Mouse (Mus musculus) WW6 (cell line): ENCODE measurements around the gene Inpp4b.

Source experiments
- DNase-seq: peaks from one replicate; pipeline ENCODE4 v3.0.0-alpha.2; 2013; ENCODE audit warnings: low read depth, low spot score

Inpp4b gene

DNA sequence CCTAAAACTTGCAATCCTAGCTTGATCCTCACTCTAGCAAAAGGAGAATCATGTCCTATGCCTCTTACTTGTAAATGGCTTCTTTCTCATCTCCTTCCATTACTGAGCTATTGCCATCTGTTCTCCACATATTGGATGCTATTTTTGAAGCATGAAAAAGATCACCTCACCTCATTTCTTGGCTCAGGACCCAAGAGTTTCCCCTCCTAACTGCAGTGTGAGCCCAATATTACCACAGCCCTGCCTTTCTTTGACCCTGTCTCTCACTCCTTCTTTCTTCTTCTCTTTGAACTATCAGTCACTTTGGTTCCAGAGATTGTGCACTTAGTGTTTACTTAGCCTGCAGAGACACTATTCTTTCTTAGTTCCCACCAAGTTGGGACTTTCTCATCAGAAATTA lies 489.1 kb downstream of the Inpp4b start:
- DNase-seq: no peak

DNA sequence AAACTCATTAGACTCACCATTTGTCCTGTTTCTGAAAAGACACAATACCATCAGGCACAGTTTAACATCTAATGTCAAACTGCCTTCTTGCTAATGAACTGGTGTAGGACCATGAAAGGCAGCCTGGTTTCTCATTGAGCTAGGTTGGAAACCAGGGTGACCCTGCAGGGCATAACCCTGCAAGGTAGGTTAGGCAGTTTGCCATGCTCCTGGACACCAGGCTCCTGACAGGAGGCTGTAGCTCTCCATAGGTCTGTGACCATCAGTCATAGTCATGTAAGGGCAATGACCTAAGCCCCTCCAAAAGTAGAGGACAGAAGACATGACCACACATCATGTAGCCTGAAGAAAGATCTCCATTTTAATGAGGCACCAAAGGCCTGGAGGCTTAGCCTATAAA lies 491.5 kb downstream of the Inpp4b start:
- no peak for DNase-seq

DNA sequence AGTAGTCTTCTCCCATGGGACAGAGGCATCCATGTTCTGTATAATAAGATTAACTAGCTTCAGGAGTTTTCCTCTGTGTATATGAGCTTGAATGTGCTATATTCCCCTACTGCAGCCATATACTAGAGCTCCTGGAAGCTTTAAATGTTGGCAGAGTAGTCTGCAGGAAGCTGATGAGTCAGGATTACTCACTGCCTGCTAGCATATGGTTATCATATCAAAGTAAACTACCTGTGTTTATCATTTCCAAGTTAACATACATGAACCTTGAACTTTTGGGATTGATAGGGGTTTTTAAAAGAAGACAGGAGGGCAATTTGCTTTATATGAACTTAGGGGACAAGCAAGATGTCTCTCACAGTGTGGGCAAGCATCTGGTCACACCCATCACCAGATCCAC lies 498.2 kb downstream of the Inpp4b start:
- no peak for DNase-seq

DNA sequence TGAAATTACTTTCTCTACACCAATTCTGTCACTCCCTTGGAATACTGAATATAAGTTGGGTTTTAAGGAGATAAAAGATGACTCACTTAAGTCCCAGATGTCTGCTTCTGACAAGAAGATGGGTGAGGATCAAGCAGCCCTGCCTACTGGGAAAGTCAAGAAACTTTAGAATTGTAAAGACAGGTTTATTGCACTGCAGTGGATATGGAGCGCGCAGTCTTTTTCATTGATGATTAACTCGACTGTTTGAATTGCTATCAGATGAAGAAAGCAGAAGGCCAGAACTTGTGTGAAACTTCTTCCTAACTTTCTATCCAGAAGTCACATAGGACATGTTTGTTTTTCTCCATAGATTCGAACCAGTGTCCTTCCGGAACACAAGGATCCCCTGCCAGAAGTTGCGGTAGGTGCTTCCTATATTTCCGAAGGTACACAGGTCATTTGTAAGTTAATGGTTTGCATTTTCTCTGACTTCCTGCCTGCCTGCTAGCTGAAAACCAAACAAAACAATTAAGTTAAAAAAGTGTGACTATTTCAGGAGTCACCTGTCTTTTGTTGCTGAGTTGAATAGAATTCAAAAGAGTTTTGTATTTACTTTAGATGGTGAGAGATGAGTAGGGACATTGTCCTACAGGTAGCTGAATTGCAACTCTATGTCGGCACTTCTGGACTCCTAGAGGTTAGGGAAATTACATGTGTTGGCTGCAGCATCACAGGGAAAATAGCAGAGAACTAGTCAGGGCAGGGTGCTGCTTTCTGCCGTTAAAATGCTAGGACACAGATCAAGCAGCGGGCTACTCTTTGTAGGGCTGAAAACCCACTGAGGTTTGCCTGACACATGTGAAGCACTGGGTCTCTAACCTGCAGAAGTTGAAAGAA lies 502.0 kb downstream of the Inpp4b start:
- DNase-seq: no peak

DNA sequence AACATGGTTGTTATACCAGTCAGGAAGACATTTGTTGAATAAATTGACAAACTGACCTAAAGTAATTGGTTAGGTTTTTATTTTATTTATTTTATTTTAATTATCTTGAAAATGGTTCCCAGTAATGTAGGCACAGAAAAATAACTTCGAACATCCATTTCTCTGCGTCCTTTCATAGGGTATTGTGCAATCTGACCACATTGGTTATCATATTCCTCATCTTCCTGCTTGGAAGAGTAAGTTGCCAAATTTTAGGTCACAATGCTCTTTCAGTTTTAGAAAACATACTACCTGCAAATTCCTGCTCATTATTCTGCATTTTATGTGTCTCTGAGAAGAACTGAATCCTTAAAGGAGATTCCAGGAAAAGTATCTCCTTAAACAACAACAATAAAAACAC lies 505.6 kb downstream of the Inpp4b start:
- DNase-seq: no peak

DNA sequence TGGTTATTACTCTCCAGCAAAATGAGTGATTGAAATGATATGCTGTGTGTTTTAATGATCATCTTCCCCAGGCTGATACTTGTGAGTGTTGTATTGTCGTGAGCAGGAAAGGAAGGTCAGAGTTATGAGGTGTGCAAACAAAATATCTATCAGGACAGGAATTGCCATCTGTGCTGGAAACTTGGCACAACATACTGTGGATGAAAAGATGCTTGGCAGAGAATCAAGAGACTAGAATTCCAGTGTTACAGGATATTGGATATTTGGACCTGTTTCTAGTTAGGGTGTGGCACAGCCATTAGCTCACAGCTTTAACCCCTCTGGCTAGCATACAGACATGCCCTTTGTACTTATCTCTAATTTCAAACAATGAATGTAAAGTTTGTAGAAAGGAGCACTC lies 507.6 kb downstream of the Inpp4b start:
- DNase-seq: no peak

DNA sequence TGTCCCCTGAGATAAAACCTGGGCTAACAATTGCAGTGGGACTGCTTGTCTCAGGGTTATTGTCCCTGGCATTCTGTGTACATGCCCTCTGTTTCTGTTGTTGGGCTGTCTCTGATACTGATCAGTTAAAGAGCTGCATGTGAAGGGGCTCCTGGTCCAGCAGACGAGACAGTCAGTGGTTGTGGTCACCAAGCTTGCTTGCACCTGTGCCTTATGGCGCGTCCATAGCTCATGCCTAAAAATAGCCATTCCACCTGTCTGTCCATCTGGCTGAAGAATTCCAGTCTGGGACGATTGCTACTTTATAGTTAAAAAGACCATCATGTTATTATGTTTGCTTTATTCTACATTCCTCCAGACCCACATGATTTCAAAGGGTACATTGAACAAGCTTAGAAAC lies 510.8 kb downstream of the Inpp4b start:
- DNase-seq: no peak

DNA sequence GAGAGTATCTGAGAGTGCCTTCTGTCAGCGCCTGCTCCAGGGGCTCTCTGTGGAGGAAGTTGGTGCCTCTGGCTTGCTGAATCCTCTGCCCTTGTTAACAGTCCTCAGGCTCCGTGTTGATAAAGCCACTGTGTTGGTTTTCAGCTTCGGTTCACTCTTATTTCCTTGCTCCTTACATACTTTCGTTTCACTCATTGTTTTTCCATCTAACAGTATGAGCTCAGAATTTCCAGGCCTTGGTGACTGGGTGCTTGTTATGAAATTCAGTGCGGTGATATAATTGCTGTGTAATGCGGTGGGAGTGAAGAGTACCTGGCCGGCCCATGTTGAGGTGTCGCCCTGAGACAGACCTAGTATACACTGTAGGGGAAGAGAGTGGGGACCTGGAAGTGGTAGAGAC lies 512.2 kb downstream of the Inpp4b start:
- DNase-seq: no peak

DNA sequence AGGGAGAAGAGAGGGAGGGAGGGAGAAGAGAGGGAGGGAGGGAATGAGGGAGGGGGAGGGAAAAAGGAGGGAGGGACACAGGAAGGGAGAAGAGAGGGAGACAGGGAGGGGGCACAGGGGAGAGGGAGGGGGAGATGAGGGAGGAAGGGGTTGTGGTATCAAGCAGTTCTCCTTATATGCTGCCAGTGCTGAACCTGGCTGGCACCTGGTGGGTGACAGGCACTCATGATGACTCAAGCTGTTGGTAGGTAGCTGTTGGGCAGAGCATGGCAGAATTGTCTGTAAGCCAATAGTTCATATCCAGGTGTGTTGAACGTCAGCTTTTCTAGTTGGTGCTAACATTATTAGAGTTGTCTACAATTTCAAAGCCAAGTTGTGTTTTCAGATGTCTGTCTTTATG lies 512.7 kb downstream of the Inpp4b start:
- DNase-seq: no peak

DNA sequence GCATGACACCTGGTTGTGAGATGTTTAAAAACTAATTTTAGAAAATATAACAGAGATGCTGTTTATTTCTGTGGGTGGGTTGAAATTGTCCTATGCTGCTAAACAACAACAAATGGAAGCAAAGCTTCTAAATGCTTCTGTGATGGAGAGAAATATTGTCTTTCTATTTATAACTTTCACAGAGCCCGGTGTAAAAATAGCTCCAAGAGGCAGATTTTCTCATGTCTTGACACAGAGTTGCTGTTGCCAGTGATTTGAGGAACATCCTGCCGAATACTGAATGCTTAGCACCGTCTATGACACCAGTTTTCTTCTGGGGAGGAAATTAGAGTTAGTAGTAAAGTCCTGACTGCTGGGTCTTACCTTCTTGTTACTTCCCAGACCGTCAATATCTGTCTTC lies 513.8 kb downstream of the Inpp4b start:
- no peak for DNase-seq

DNA sequence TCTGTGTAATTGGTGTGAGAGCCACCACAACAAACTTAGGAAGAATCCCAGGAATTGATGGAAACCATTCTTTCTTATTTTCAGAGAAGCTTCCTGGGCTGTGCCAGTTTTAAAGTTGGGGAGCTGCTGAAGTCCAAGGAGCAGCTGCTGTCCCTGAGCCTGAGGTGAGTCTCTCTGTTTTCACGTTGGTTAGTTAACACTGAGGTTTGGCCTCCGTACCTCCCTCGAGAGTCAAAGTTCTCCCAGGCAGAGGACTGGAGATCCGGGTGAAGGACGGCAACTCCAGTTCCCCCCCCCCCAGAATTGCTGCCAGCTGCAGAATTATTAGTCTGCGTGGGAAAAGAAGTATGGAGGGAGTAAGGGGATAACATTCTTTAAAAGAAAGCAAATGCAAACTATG lies 514.3 kb downstream of the Inpp4b start:
- no peak for DNase-seq

DNA sequence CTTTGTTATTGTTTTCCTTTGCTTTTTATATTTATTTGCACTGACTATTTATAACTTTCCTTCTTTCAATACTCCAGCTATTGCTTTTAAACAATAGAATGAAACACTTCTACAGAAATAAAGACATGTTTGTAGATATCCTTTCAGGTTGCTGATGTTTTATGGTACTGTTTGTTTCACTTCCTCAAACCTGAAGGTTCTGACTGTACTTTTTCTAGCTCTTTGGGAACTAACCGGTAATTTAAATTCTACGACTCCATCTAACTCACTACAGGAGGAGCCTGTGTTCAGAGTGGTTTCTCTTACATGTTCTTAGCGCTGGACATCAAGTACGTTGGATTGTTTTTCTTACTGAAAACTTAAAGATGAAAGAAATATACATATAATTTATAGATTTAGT lies 516.0 kb downstream of the Inpp4b start:
- DNase-seq: no peak

DNA sequence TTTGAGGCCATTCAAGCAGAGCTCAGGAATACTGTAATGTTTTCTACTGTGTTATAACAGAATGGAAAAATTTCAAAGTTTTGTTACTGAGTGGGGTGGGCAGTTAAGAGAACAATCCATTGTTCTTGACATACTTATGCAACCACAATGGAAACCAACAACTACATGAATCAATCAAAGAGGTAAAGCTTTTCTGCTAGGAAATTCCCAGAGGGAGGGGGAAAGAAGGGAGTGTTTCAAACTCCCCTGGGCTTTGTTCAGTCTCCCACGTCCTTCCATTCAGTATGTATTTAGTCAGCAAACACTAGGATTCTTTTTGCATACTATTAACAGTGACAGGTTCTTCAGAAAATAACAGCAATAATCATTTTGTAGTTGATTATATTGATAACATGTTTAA lies 517.4 kb downstream of the Inpp4b start:
- DNase-seq: no peak

DNA sequence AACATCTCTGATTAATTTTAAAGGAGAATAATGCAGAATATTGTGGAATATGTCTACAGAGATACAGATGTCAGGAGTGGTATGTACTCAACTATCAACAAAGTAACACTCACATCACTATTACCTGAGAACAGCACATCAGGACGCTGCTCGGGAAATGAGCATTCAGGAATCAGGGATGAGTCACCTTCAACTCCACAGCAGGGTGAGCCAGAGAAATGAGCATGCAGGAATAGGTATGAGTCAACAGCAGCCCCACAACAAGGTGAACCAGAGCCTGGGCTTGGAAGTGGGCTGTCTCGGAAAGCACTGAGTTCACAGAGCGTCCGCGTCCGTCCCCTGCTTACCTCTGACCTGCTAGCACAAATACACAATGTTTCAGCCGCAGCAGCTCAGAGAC lies 519.0 kb downstream of the Inpp4b start:
- DNase-seq: no peak

DNA sequence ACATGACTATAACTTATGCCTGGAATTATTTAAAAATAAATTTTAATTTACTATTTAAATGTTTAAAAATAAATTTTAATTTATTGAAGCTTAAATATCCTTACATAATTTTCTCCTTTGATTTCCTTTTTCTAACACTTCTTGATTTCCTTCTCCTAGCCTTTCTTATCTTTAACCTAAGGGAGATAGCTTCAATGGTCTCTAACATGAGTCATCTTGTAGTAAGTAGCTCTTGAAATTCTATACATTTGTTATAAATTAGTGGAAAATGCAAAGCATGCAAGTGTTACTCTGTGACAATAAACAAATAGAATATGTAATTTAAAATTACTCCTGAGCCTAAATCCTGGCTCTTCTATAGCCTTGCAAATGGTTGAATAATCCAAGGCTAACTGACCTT lies 520.4 kb downstream of the Inpp4b start:
- no peak for DNase-seq

DNA sequence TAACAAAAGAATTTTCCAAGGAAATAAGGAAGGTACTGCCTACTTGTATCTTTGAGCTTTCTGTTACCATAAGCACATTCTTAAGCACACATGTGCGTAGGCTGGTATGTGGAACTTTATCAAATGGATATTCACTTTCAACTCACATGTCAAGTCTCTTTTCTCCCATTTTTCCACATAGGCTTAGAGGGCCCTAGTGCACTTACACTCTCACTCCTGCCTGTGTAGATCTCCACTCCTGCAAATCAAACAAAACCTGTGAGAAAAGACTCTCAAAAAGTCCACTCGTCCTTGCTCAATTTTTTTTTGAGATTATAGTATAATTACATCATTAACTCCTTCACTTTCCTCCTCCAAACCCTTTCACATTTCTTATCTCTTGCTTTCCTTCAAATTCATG lies 522.0 kb downstream of the Inpp4b start:
- DNase-seq: no peak

DNA sequence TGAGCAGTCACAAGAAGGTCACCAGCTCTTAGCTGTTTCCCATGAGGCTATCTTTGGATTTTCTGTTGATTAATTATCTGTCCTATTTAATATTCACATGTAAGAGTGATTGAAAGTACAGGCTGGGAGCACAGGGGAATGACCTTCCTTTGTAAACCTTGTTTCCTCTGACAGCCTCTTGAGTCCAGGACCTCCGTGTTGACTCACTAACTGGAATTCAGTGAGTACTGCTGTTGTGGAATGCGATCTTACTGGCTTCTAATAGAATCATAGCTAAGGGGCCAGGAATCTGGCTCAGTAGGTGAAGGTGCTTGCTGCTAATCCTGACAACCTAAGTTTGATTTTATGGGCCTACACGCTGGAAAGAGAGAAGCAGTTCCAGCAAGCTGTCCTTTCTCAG lies 523.3 kb downstream of the Inpp4b start:
- no peak for DNase-seq

DNA sequence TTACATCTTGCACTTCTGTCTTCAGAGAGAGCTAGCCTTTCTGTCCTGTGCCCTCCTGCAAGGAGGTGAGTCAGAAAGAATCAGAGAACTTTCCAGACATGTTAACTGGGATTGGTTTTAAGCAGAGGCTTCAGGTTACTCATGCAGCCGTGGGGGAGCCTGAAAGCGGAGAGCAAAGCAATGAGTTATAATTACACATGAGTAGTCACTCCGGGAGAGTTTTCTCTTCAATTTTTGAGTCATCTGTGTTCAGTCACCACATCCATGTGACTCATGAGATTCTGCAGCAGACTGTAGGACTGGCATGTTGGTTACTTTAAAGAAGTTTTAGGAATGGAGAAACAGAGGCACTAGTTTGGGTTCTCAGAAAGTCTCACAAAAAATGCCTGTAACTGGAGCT lies 524.7 kb downstream of the Inpp4b start:
- DNase-seq: no peak

DNA sequence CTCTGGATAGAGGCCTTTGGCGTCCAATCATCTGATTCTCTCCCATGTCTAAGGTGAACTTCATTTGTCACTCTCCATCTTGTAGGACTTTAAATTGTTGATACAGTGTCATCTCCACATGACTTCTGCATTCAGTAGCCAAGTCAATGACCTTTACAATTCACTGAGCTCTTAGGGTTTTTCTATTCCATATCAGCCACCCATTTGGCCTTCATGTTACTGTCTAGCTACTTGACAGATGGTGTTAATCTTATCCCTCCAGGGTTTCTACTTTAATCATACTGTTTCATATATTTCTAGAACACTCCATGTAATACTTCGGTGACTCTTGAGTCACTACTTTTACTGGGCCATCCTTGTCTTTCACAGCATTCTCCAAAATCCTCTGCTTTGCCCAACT lies 528.1 kb downstream of the Inpp4b start:
- DNase-seq: no peak

DNA sequence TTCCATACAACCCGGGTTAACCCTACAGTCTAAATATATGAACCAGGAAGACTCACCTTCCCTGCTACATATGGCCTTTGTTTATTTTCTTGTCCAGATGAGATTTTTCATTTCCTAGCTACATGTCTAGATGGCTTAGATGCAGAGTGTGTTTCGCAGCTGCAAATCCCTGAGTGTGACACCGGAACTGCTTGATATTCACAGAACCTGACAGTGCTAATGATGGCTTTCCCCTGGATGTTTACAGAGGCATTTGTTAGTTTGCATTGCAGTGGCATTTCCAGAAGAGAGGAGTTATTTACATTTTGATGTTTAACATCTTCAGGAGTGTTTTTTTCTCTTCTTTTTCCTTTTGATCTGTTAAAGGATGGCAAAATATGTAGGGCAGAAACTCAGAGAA lies 537.7 kb downstream of the Inpp4b start:
- no peak for DNase-seq

DNA sequence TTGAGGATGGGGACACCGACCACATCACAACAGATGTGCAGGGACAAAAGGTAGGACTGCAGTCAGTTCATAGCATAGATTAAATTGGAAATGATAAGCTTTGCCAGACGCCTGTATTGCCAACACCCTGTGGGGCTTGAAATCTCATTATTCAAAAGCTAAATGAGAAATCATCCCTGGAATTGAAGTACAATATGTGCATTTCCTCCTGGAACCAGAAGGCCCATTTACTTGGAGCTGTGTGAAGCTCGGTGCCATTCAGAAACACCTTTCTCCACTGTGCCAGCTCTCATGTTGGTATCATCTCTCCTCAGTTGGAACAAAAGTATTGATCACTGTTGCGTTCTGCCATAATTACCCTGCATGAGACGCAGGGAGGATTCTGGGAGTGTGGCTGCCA lies 541.8 kb downstream of the Inpp4b start:
- no peak for DNase-seq

DNA sequence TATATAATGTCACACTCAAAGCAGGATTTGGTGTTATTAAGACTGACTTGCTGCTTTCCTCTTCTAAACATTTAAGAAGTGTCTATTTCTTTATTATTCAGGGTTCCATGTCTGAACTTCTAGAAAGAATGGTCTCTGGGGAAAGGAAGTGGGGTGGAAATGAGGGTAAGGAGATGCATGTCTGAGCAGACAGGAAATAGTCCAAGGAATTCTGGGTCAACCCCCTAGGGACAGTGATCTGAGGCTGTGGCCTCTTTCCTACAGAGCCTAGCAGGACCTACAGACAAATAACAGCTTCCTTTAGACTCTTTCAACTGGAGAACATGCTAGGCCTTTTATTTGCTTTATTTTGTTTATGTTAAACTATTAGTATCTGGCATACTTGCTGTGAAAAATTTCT lies 546.5 kb downstream of the Inpp4b start:
- no peak for DNase-seq

DNA sequence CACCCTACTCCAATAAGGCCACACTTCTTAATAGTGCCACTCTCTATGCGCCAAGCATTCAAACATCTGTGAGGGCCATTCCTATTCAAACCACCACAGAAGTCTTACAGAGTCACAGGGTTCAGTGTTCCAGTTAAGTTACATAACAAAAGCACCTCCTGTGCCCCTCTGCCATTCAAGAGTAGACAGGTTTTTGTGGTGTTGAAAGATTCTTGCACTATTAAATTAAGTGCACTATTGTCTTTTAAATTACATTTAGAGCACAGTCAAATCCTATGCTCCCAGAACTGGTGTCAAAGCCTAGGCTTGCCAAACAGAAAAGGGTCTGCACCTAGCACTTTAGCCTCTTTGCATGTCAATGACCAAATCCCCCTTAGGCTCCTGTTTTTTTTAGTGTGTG lies 550.9 kb downstream of the Inpp4b start:
- DNase-seq: no peak

DNA sequence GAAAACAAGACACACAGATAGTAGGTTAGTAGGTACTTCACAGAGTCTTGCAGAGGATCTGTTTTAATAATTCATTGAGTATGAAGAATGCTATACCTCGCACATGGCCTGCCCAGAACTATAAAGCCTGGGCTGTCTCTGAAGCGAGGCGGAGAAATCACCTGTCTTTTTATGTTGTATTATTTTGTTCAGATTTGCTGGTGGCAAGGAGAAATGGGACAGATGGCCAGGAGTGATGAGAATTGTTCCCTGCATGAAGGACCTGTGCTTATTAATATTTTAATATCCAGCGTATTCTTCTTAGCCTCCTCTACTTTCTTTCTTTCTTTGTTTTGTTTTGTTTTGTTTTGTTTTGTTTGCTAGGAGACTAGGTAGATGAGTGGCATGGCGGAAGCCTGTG lies 604.5 kb downstream of the Inpp4b start:
- no peak for DNase-seq
